ENCODE assay signal across 24 mouse cellular contexts in genomic region chr4:101462065-101462464, GRCm38 (mm10). TPM values are rescaled to one million over a fixed set of nuclear protein-coding genes. Genes with fewer than 3 reads are reported as not detected.
DNase-seq lines count a peak whose midpoint lies in the region; ATAC-seq and TF ChIP-seq lines count a peak whose summit lies in the region.
"Had no signal": no experiment of that assay in that cellular context is flagged by ENCODE, and none has a peak within 500 bp of the region (broad histone marks: within the 10 kb centered on the region; RNA-seq: fewer than 3 reads in every experiment).

No protein-coding gene starts in this region.

- no peaks in the 10 kb centered on the region for H3K4me1 ChIP-seq in embryonic facial prominence, embryonic 14.5 days (ENCODE audit: control insufficient read depth, insufficient read depth, low read length)
- 0 out of 2 replicates have a peak, but pooled peaks cover 4% of the 10 kb centered on the region for H3K4me1 ChIP-seq in embryonic facial prominence, embryonic 10.5 days
- H3K4me1 ChIP-seq in lung, embryonic 14.5 days (ENCODE audit: insufficient read depth): no peaks in the 10 kb centered on the region
- H3K4me1 ChIP-seq in limb, embryonic 14.5 days (ENCODE audit: control insufficient read depth, insufficient read depth, low read length): no peaks in the 10 kb centered on the region
- H3K4me1 ChIP-seq: forebrain, embryonic 13.5 days had no signal

- no peak overlapping the region for H3K9ac ChIP-seq in embryonic facial prominence, embryonic 14.5 days (ENCODE audit: low read depth, low read length)
- no peak overlapping the region for H3K9ac ChIP-seq in lung, embryonic 14.5 days
- no peak overlapping the region for H3K9ac ChIP-seq in limb, embryonic 14.5 days (ENCODE audit: low read depth, low read length, severe bottlenecking)
- H3K9ac ChIP-seq: embryonic facial prominence, embryonic 13.5 days; forebrain, embryonic 13.5 days; forebrain, postnatal 0 days had no signal

- TF ChIP-seq CTCF in lung, embryonic 14.5 days (IDR thresholded peaks at IDR 0.05; ENCODE audit: low read depth): no peak

- ATAC-seq in embryonic facial prominence, embryonic 14.5 days (ENCODE audit: low read depth): peak; percentile 44; the same call in 1 of the 2 replicates
- no peak for ATAC-seq in lung, embryonic 14.5 days (ENCODE audit: insufficient read depth)
- ATAC-seq in limb, embryonic 14.5 days (ENCODE audit: low FRiP score, low read depth): peak; percentile 53; the same call in 1 of the 2 replicates
- ATAC-seq: activated CD4-positive, CD25-positive, alpha-beta regulatory T cell, adult 4 months; CD4-positive, CD25-positive, alpha-beta regulatory T cell, adult 4 months; forebrain, embryonic 13.5 days; forebrain, postnatal 0 days; Patski had no signal

- H3K4me2 ChIP-seq in embryonic facial prominence, embryonic 14.5 days (ENCODE audit: low read depth, low read length): no peak overlapping the region
- no peak overlapping the region for H3K4me2 ChIP-seq in lung, embryonic 14.5 days
- no peak overlapping the region for H3K4me2 ChIP-seq in limb, embryonic 14.5 days (replicated peaks; ENCODE audit: low read depth, low read length, severe bottlenecking)
- H3K4me2 ChIP-seq: embryonic facial prominence, embryonic 13.5 days; forebrain, embryonic 13.5 days had no signal

- H3K9me3 ChIP-seq in embryonic facial prominence, embryonic 14.5 days (ENCODE audit: control insufficient read depth, low read length): no peaks in the 10 kb centered on the region
- no peaks in the 10 kb centered on the region for H3K9me3 ChIP-seq in embryonic facial prominence, embryonic 10.5 days
- H3K9me3 ChIP-seq in lung, embryonic 14.5 days (ENCODE audit: low read depth, low read length): no peaks in the 10 kb centered on the region
- H3K9me3 ChIP-seq in limb, embryonic 14.5 days (ENCODE audit: control insufficient read depth, low read length): no peaks in the 10 kb centered on the region
- H3K9me3 ChIP-seq: embryonic facial prominence, embryonic 13.5 days; forebrain, embryonic 13.5 days; G1E had no signal

- peak; percentile 75 for DNase-seq in embryonic facial prominence, embryonic 14.5 days (ENCODE audit: low spot score)
- no peak for DNase-seq in embryonic facial prominence, embryonic 10.5 days (ENCODE audit: low spot score)
- DNase-seq in kidney, adult 18-20 months: peak; percentile 1
- no peak for DNase-seq in kidney, postnatal 25 days
- peak; percentile 65 for DNase-seq in lung, embryonic 14.5 days
- no peak for DNase-seq in lung, postnatal 10 days
- peak; percentile 71 for DNase-seq in limb, embryonic 14.5 days (ENCODE audit: low spot score)
- DNase-seq: adrenal gland, adult 8-10 months; adrenal gland, postnatal 14 days; adrenal gland, postnatal 36 days; B cell, adult 2 months; cerebellum, adult 11-12 months; cerebellum, adult 2 months; cerebellum, adult 9-10 months; cerebellum, postnatal 10 days; cerebellum, postnatal 25 days; forebrain, postnatal 0 days had no signal

- no peak for TF ChIP-seq POLR2A in limb, embryonic 14.5 days (IDR thresholded peaks at IDR 0.05; ENCODE audit: borderline replicate concordance, extremely low read depth, insufficient read depth, insufficient read length)

- H3K27me3 ChIP-seq in embryonic facial prominence, embryonic 14.5 days (replicated peaks; ENCODE audit: control insufficient read depth, insufficient read depth, low read length): no peaks in the 10 kb centered on the region
- H3K27me3 ChIP-seq in embryonic facial prominence, embryonic 10.5 days (replicated peaks; ENCODE audit: low read depth, poor library complexity, severe bottlenecking): no peaks in the 10 kb centered on the region
- H3K27me3 ChIP-seq in lung, embryonic 14.5 days (ENCODE audit: insufficient read depth, low read length): no peaks in the 10 kb centered on the region
- no peaks in the 10 kb centered on the region for H3K27me3 ChIP-seq in limb, embryonic 14.5 days (ENCODE audit: control insufficient read depth, insufficient read depth, low read length)
- H3K27me3 ChIP-seq: CH12.LX; embryonic facial prominence, embryonic 13.5 days; forebrain, embryonic 13.5 days; Patski had no signal

- no peak overlapping the region for H3K4me3 ChIP-seq in embryonic facial prominence, embryonic 14.5 days (ENCODE audit: low read depth, low read length)
- no peak overlapping the region for H3K4me3 ChIP-seq in embryonic facial prominence, embryonic 10.5 days
- H3K4me3 ChIP-seq in lung, embryonic 14.5 days (ENCODE audit: low read depth, low read length): no peak overlapping the region
- no peak overlapping the region for H3K4me3 ChIP-seq in limb, embryonic 14.5 days (replicated peaks; ENCODE audit: low read length)
- H3K4me3 ChIP-seq: embryonic facial prominence, embryonic 13.5 days; forebrain, embryonic 13.5 days had no signal

- H3K36me3 ChIP-seq in embryonic facial prominence, embryonic 14.5 days (ENCODE audit: control insufficient read depth, insufficient read depth, low read length): peaks cover 10% of the 10 kb centered on the region; the same call in 1 of the 2 replicates
- H3K36me3 ChIP-seq in embryonic facial prominence, embryonic 10.5 days (replicated peaks): peaks cover 44% of the 10 kb centered on the region
- H3K36me3 ChIP-seq in lung, embryonic 14.5 days (ENCODE audit: insufficient read depth): no peaks in the 10 kb centered on the region
- H3K36me3 ChIP-seq in limb, embryonic 14.5 days (ENCODE audit: control insufficient read depth, insufficient read depth, low read length): peaks cover 29% of the 10 kb centered on the region
- H3K36me3 ChIP-seq: G1E had no signal

- WGBS in embryonic facial prominence, embryonic 14.5 days: 80% methylated on average over 2 of the region's 2 CpGs
- 88% methylated on average over 2 of the region's 2 CpGs for WGBS in embryonic facial prominence, embryonic 10.5 days
- WGBS in lung, embryonic 14.5 days: 53% methylated on average over 2 of the region's 2 CpGs
- 61% methylated on average over 2 of the region's 2 CpGs for WGBS in limb, embryonic 14.5 days

- no peak overlapping the region for H3K27ac ChIP-seq in embryonic facial prominence, embryonic 14.5 days (replicated peaks; ENCODE audit: low read depth, low read length)
- no peak overlapping the region for H3K27ac ChIP-seq in embryonic facial prominence, embryonic 10.5 days (replicated peaks)
- H3K27ac ChIP-seq in lung, embryonic 14.5 days (ENCODE audit: low read depth): no peak overlapping the region
- no peak overlapping the region for H3K27ac ChIP-seq in limb, embryonic 14.5 days (replicated peaks; ENCODE audit: low read depth, low read length)
- H3K27ac ChIP-seq: embryonic facial prominence, embryonic 13.5 days; forebrain, embryonic 13.5 days had no signal

RNA-seq across cellular contexts. Expression of gene Dnajc6, which starts 34.4 kb away (rescaled TPM):
- 4.4 and 4.8 TPM in 2 replicates for polyA plus RNA-seq in embryonic facial prominence, embryonic 14.5 days (2014; fragmentation: Nextera tagmentation; extraction: Ambion mirVana)
- polyA plus RNA-seq in embryonic facial prominence, embryonic 10.5 days (2016; fragmentation: Nextera tagmentation; extraction: Ambion mirVana): 1.5 and 1.6 TPM in 2 replicates
- polyA plus RNA-seq in lung, embryonic 14.5 days (2014; fragmentation: Nextera tagmentation; extraction: Ambion mirVana): 0.11 and 0.16 TPM in 2 replicates
- 0.82 and 0.85 TPM in 2 replicates for polyA plus RNA-seq in limb, embryonic 14.5 days (2012; rRNA removed)
- 0.53 and 0.98 TPM in 2 replicates for polyA plus RNA-seq in limb, embryonic 14.5 days (2014; fragmentation: Nextera tagmentation; extraction: Ambion mirVana)
- polyA plus RNA-seq: G1E had no signal

RNA-seq across cellular contexts. Expression of gene Ak4, which starts 43.0 kb away (rescaled TPM):
- 5.0 and 6.7 TPM in 2 replicates for polyA plus RNA-seq in embryonic facial prominence, embryonic 14.5 days (2014; fragmentation: Nextera tagmentation; extraction: Ambion mirVana)
- polyA plus RNA-seq in embryonic facial prominence, embryonic 10.5 days (2016; fragmentation: Nextera tagmentation; extraction: Ambion mirVana): 25.0 and 32.2 TPM in 2 replicates
- 5.2 and 5.9 TPM in 2 replicates for polyA plus RNA-seq in lung, embryonic 14.5 days (2014; fragmentation: Nextera tagmentation; extraction: Ambion mirVana)
- 17.9 and 18.4 TPM in 2 replicates for polyA plus RNA-seq in limb, embryonic 14.5 days (2012; rRNA removed)
- polyA plus RNA-seq in limb, embryonic 14.5 days (2014; fragmentation: Nextera tagmentation; extraction: Ambion mirVana): 5.8 TPM in 2 replicates
- polyA plus RNA-seq: G1E had no signal

Comparison
In these comparisons a context has a peak if more than half of its experiments do, and no peak if none do; other contexts are left out.
1. DNase-seq: peak in embryonic facial prominence, embryonic 14.5 days (single experiment), kidney, adult 18-20 months (single experiment), lung, embryonic 14.5 days (single experiment) and limb, embryonic 14.5 days (single experiment); none in embryonic facial prominence, embryonic 10.5 days (single experiment), kidney, postnatal 25 days (0 of 2) and lung, postnatal 10 days (single experiment).